Mouse (Mus musculus): ENCODE measurements around the gene Hs6st1. TPM values are rescaled to one million over a fixed set of nuclear protein-coding genes. Genes with fewer than 3 reads are reported as not detected.
"Not testable (repeated sequence)": the region's sequence is repeated elsewhere in the genome, so short reads cannot be mapped to it uniquely, and the experiment has no call there.

The Hs6st1 gene
- polyA plus RNA-seq, 2 experiments, result 6.8 to 31.0 TPM

GRCm38 (mm10) chr1:36038769-36039168 is 29.4 kb upstream of the Hs6st1 start:
- no peak overlapping the region for H3K9ac ChIP-seq (replicated peaks)
- H3K9me3 ChIP-seq (ENCODE audit: control insufficient read depth, low read length), result no peaks in the 10 kb centered on the region
- no peak for TF ChIP-seq CTCF (IDR thresholded peaks at IDR 0.05; ENCODE audit: low read depth)
- TF ChIP-seq EP300 (IDR thresholded peaks at IDR 0.05; ENCODE audit: low read depth), result no peak
- DNase-seq (ENCODE audit: low read depth in 3 of 3, low spot score in 3 of 3), result no peak
- H3K27me3 ChIP-seq (ENCODE audit: control insufficient read depth, insufficient read depth, low read length), result no peaks in the 10 kb centered on the region
- no peaks in the 10 kb centered on the region for H3K36me3 ChIP-seq (replicated peaks; ENCODE audit: control insufficient read depth, insufficient read depth, low read depth)
- H3K27ac ChIP-seq, result no peak overlapping the region
- H3K4me1 ChIP-seq (replicated peaks; ENCODE audit: control insufficient read depth in 2 of 2, insufficient read depth in 2 of 2, low read length in 1 of 2), result no peaks in the 10 kb centered on the region
- no peak overlapping the region for H3K4me3 ChIP-seq (ENCODE audit: insufficient read depth in 1 of 2, low read depth in 2 of 2, low read length in 2 of 2)
- WGBS (ENCODE audit: insufficient replicate concordance), result 52% methylated on average over 8 of the region's 8 CpGs
- H3K4me2 ChIP-seq (ENCODE audit: low read depth), result no peak overlapping the region
- ATAC-seq (ENCODE audit: insufficient read depth), result no peak

GRCm38 (mm10) chr1:36042072-36042471 is 26.1 kb upstream of the Hs6st1 start:
- no peak for ATAC-seq (ENCODE audit: insufficient read depth)
- no peak overlapping the region for H3K27ac ChIP-seq
- no peak overlapping the region for H3K4me3 ChIP-seq (ENCODE audit: insufficient read depth in 1 of 2, low read depth in 2 of 2, low read length in 2 of 2)
- H3K4me2 ChIP-seq (ENCODE audit: low read depth), result no peak overlapping the region
- 60% methylated on average over 3 of the region's 3 CpGs for WGBS (ENCODE audit: insufficient replicate concordance)
- H3K36me3 ChIP-seq (replicated peaks; ENCODE audit: control insufficient read depth, insufficient read depth, low read depth), result no peaks in the 10 kb centered on the region
- no peak for TF ChIP-seq EP300 (IDR thresholded peaks at IDR 0.05; ENCODE audit: low read depth)
- no peak for TF ChIP-seq CTCF (IDR thresholded peaks at IDR 0.05; ENCODE audit: low read depth)
- H3K9me3 ChIP-seq (ENCODE audit: control insufficient read depth, low read length), result no peaks in the 10 kb centered on the region
- DNase-seq (ENCODE audit: low read depth in 3 of 3, low spot score in 3 of 3), result no peak
- no peaks in the 10 kb centered on the region for H3K27me3 ChIP-seq (ENCODE audit: control insufficient read depth, insufficient read depth, low read length)
- H3K9ac ChIP-seq (replicated peaks), result no peak overlapping the region
- no peaks in the 10 kb centered on the region for H3K4me1 ChIP-seq (replicated peaks; ENCODE audit: control insufficient read depth in 2 of 2, insufficient read depth in 2 of 2, low read length in 1 of 2)

DNA sequence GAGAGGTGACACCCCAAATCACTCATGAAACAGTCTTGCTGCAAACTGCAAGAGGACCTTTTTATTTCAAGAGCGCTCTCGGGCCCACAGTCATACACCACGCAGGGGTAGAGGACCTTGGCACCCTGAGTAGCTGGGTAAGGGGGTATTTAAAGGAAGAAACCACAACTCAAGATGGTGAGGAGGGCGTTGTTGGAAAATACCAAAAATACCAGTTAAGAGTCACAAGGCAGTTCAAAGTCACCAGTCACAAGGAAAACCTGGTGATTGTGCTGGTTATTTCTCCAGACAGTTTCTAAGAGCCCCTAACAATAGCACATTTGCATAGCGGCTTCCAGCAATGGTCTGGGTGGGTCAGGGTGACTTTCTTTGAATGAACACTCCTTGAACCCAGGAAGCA is 24.4 kb upstream of the Hs6st1 start:
- not testable (repeated sequence) for H3K27me3 ChIP-seq (ENCODE audit: control insufficient read depth, insufficient read depth, low read length); H3K4me3 ChIP-seq (ENCODE audit: insufficient read depth in 1 of 2, low read depth in 2 of 2, low read length in 2 of 2); H3K36me3 ChIP-seq (replicated peaks; ENCODE audit: control insufficient read depth, insufficient read depth, low read depth); H3K9me3 ChIP-seq (ENCODE audit: control insufficient read depth, low read length); H3K9ac ChIP-seq (replicated peaks); H3K4me2 ChIP-seq (ENCODE audit: low read depth); DNase-seq (ENCODE audit: low read depth in 3 of 3, low spot score in 3 of 3); ATAC-seq (ENCODE audit: insufficient read depth); H3K27ac ChIP-seq; H3K4me1 ChIP-seq (replicated peaks; ENCODE audit: control insufficient read depth in 2 of 2, insufficient read depth in 2 of 2, low read length in 1 of 2)
- WGBS (ENCODE audit: insufficient replicate concordance), result 61% methylated on average over 5 of the region's 5 CpGs

GRCm38 (mm10) chr1:36044288-36044687 is 23.9 kb upstream of the Hs6st1 start:
- TF ChIP-seq CTCF (IDR thresholded peaks at IDR 0.05; ENCODE audit: low read depth) (no peak), EP300 (IDR thresholded peaks at IDR 0.05; ENCODE audit: low read depth) (no peak)
- Histone ChIP-seq H3K9ac (replicated peaks) (no peak overlapping the region), H3K4me1 (replicated peaks; ENCODE audit: control insufficient read depth in 2 of 2, insufficient read depth in 2 of 2, low read length in 1 of 2) (no peaks in the 10 kb centered on the region), H3K9me3 (ENCODE audit: control insufficient read depth, low read length) (no peaks in the 10 kb centered on the region), H3K36me3 (replicated peaks; ENCODE audit: control insufficient read depth, insufficient read depth, low read depth) (no peaks in the 10 kb centered on the region), H3K4me3 (ENCODE audit: insufficient read depth in 1 of 2, low read depth in 2 of 2, low read length in 2 of 2) (no peak overlapping the region), H3K27ac (no peak overlapping the region), H3K27me3 (ENCODE audit: control insufficient read depth, insufficient read depth, low read length) (no peaks in the 10 kb centered on the region), H3K4me2 (ENCODE audit: low read depth) (no peak overlapping the region)
- 55% methylated on average over 4 of the region's 4 CpGs for WGBS (ENCODE audit: insufficient replicate concordance)
- DNase-seq (ENCODE audit: low read depth in 3 of 3, low spot score in 3 of 3), result no peak
- ATAC-seq (ENCODE audit: insufficient read depth), result no peak

DNA sequence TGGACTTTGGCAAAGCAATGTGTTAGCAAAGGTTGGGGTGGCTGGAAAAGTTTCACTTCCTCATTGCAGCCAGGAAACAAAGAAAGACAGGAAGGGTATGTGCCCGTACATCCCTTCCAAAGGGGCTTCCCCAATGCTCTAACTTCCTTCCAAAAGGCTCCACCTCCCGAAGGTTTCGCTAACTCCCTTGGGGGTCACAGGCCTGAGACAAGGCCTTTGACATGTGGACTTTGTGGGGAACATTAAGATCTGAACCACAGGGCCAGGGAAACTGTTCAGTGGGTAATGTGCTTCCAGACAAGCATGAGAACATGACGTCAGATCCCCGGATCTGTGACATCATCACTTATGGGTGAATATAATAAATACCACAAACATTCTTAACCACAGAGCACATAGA is 15.5 kb upstream of the Hs6st1 start:
- H3K36me3 ChIP-seq (replicated peaks; ENCODE audit: control insufficient read depth, insufficient read depth, low read depth), result no peaks in the 10 kb centered on the region
- H3K27ac ChIP-seq, result no peak overlapping the region
- WGBS (ENCODE audit: insufficient replicate concordance), result 59% methylated on average over 5 of the region's 5 CpGs
- no peak for ATAC-seq (ENCODE audit: insufficient read depth)
- peaks cover 12 to 21% of the 10 kb centered on the region in 2 experiments for H3K4me1 ChIP-seq (replicated peaks; ENCODE audit: control insufficient read depth in 2 of 2, insufficient read depth in 2 of 2, low read length in 1 of 2)
- H3K27me3 ChIP-seq (ENCODE audit: control insufficient read depth, insufficient read depth, low read length), result no peaks in the 10 kb centered on the region
- TF ChIP-seq EP300 (IDR thresholded peaks at IDR 0.05; ENCODE audit: low read depth) (no peak), CTCF (IDR thresholded peaks at IDR 0.05; ENCODE audit: low read depth) (no peak)
- no peak overlapping the region for H3K9ac ChIP-seq (replicated peaks)
- no peak for DNase-seq (ENCODE audit: low read depth in 3 of 3, low spot score in 3 of 3)
- no peak overlapping the region for H3K4me3 ChIP-seq (ENCODE audit: insufficient read depth in 1 of 2, low read depth in 2 of 2, low read length in 2 of 2)
- no peak overlapping the region for H3K4me2 ChIP-seq (ENCODE audit: low read depth)
- no peaks in the 10 kb centered on the region for H3K9me3 ChIP-seq (ENCODE audit: control insufficient read depth, low read length)
